Mouse (Mus musculus) embryonic facial prominence, embryonic 15.5 days (tissue): ENCODE measurements around the gene Zmynd8. TPM values are rescaled to one million over a fixed set of nuclear protein-coding genes. Genes with fewer than 3 reads are reported as not detected.
A peak's percentile ranks its signal among the peaks of the same experiment; 100 is the strongest.

Experiments used
- ATAC-seq: fragments of 200-750 bp; cut with Nextera tagmentation; 2 replicates; pipeline ENCODE4 v1.8.0; 2017; ENCODE audit warnings: low read depth, moderate TSS enrichment; ENCODE audit not compliant: insufficient number of reproducible peaks, low FRiP score, low TSS enrichment
- H3K27ac ChIP-seq: fragments of 300-500 bp; sonication (generic); replicated peaks from 2 replicates; pipeline ENCODE4 v1.5.1; 2015; ENCODE audit warnings: mild to moderate bottlenecking, inconsistent platforms
- H3K27me3 ChIP-seq: fragments of 300-500 bp; sonication (generic); 2 replicates; pipeline ENCODE4 v1.6.1; 2015; ENCODE audit warnings: inconsistent platforms
- H3K36me3 ChIP-seq: fragments of 300-500 bp; sonication (generic); 2 replicates; pipeline ENCODE4 v1.6.1; 2015; ENCODE audit warnings: mild to moderate bottlenecking, inconsistent platforms
- H3K4me1 ChIP-seq: fragments of 300-500 bp; sonication (generic); 2 replicates; pipeline ENCODE4 v1.6.1; 2015; ENCODE audit warnings: inconsistent platforms
- H3K4me2 ChIP-seq: fragments of 300-500 bp; sonication (generic); replicated peaks from 2 replicates; pipeline ENCODE4 v1.6.1; 2015; ENCODE audit warnings: mild to moderate bottlenecking, inconsistent platforms
- H3K4me3 ChIP-seq: fragments of 300-500 bp; sonication (generic); replicated peaks from 2 replicates; pipeline ENCODE4 v1.5.1; 2015; ENCODE audit warnings: mild to moderate bottlenecking, inconsistent platforms
- H3K9ac ChIP-seq: fragments of 300-500 bp; sonication (generic); 2 replicates; pipeline ENCODE4 v1.6.1; 2015; ENCODE audit warnings: inconsistent platforms
- H3K9me3 ChIP-seq: fragments of 300-500 bp; sonication (generic); replicated peaks from 2 replicates; pipeline ENCODE4 v1.6.1; 2016; ENCODE audit warnings: inconsistent platforms
- WGBS: fragments of 180-500 bp; shearing (Covaris S2); methylation state at CpG from one replicate; pipeline ENCODE4 v1.1.7; 2015; 5-methylcytosine and 5-hydroxymethylcytosine counted together
- polyA plus RNA-seq: library from polyadenylated mRNA; unstranded; fragments of >200 nt; fragmentation: Nextera tagmentation; extraction: Ambion mirVana; gene quantifications from 2 replicates; pipeline ENCODE4 v1.2.1, GENCODE M21; 2015

The Zmynd8 gene
- polyA plus RNA-seq, 1 experiment from 2014 or later: 50.9 TPM

DNA sequence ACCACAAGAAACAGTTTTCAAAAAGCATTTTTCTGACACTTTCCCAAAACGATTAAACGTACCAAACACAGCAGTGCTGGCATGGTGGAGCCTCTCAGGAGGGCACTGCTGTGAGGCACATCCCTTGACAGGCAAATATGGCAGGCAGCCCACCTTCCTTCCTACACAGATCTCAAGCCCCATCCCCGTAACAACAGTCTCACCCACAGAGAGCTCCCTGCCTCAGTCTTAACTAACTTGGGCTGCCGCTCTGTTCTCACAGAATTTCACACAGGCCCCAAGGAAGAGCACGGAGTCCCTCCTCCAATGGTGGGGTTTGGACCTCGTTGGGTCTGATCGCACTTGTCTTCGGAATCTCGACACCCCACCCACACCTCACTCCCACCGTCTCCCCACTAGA is 56.6 kb downstream of the Zmynd8 start:
- Histone ChIP-seq H3K36me3 (peaks cover 87% of the 10 kb centered on the region), H3K27me3 (no peaks in the 10 kb centered on the region), H3K4me2 (no peak overlapping the region), H3K9ac (no peak overlapping the region), H3K9me3 (no peaks in the 10 kb centered on the region), H3K4me1 (peaks cover 17% of the 10 kb centered on the region), H3K27ac (peak overlapping the region; percentile 51; the same call in 1 of the 2 replicates), H3K4me3 (no peak overlapping the region)
- 88% methylated on average over 10 of the region's 10 CpGs for WGBS
- no peak for ATAC-seq

DNA sequence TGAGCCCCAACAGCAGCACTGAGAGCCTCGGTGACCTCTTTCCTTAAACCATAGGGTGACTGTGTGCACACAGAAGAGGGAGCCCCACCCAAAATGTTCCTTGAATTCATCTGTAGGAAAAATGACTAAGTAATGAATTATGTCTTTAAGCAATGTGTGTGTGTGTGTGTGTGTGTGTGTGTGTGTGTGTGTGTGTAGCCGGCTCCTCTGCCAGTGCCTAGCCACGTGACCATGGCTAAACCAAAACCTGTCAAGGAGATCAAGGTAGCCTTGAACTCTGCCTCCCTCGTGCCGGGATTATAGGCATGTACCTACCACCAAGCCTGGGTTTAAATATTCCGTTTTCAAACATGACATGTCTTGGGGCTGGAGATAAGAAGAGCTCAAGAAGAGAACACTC is 57.0 kb downstream of the Zmynd8 start:
- no peaks in the 10 kb centered on the region for H3K9me3 ChIP-seq
- H3K36me3 ChIP-seq: peaks cover 87% of the 10 kb centered on the region
- no peaks in the 10 kb centered on the region for H3K27me3 ChIP-seq
- 62% methylated on average over 6 of the region's 6 CpGs for WGBS
- no peak overlapping the region for H3K4me3 ChIP-seq
- H3K27ac ChIP-seq: peak overlapping the region; percentile 60; the same call in 1 of the 2 replicates
- peaks cover 17% of the 10 kb centered on the region for H3K4me1 ChIP-seq
- no peak overlapping the region for H3K9ac ChIP-seq
- no peak for ATAC-seq
- no peak overlapping the region for H3K4me2 ChIP-seq

- no peak for ATAC-seq
- H3K27me3 ChIP-seq: no peaks in the 10 kb centered on the region
- no peaks in the 10 kb centered on the region for H3K9me3 ChIP-seq
- no peak overlapping the region for H3K4me3 ChIP-seq
- H3K27ac ChIP-seq: peak overlapping the region; percentile 60; the same call in 1 of the 2 replicates
- no peak overlapping the region for H3K9ac ChIP-seq
- WGBS: 66% methylated on average over 7 of the region's 7 CpGs
- peaks cover 88% of the 10 kb centered on the region for H3K36me3 ChIP-seq
- peaks cover 17% of the 10 kb centered on the region for H3K4me1 ChIP-seq
- H3K4me2 ChIP-seq: no peak overlapping the region
These were observed 58.0 kb downstream of the Zmynd8 start for GRCm38 (mm10) chr2:165840852-165841251.

DNA sequence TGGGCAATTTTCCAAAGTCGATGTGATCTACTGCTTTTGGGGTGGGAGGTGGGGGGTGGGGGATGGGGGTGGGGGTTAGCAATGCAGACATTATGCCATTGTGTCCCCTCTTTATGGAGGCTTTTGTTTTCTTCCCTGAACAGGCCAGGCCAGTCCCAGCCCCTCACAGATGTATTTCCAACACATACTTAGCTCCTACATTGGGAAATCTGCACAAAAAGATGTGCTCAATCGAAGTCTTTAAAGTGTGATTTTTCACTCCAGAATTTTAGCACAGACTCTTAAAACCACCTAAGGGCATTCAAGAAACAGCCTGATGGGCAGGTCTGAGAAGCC is 59.5 kb downstream of the Zmynd8 start:
- Histone ChIP-seq H3K9me3 (no peaks in the 10 kb centered on the region), H3K36me3 (peaks cover 87% of the 10 kb centered on the region), H3K27ac (no peak overlapping the region), H3K9ac (no peak overlapping the region), H3K27me3 (no peaks in the 10 kb centered on the region), H3K4me1 (peaks cover 17% of the 10 kb centered on the region), H3K4me2 (no peak overlapping the region), H3K4me3 (no peak overlapping the region)
- WGBS: 54% methylated on average over 2 of the region's 2 CpGs
- no peak for ATAC-seq

DNA sequence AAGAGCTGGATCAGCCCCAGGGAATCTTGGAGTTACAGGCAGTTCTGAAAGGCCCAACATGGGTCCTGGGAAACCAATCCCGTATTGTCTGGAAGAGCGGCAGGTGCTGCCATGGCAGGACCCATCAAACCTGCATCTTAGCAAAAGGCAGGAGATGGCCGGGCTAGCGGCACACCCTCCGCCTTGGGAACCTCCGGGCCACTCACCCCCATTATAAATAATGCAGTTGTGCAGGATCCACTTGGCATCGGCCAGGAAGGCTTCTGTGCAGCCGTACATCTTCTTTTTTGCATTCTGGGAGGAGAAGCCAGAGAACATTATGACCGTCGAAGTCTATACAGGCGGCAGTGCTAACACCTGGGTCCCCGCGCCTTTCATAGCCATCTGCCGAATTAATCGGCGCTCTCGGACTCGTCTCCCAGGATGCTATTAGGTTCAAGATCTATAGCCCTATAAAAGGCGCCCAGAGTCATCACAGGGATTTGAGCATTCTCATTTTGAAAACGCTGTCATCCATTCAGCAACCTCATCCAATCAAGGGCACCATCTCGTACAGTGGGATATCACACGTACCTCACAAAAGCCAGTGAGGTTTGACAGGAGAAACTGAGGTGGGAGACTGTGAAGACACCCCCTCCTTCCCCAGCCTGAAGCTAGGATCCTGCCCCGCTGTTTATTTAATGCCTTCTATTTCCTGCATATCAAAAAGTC is 60.1 kb downstream of the Zmynd8 start:
- Histone ChIP-seq H3K27me3 (no peaks in the 10 kb centered on the region), H3K4me3 (no peak overlapping the region), H3K4me2 (no peak overlapping the region), H3K9me3 (no peaks in the 10 kb centered on the region), H3K36me3 (peaks cover 87% of the 10 kb centered on the region), H3K9ac (no peak overlapping the region), H3K27ac (peak overlapping the region; percentile 41), H3K4me1 (peaks cover 21% of the 10 kb centered on the region)
- ATAC-seq: no peak
- WGBS: 82% methylated on average over 23 of the region's 23 CpGs

DNA sequence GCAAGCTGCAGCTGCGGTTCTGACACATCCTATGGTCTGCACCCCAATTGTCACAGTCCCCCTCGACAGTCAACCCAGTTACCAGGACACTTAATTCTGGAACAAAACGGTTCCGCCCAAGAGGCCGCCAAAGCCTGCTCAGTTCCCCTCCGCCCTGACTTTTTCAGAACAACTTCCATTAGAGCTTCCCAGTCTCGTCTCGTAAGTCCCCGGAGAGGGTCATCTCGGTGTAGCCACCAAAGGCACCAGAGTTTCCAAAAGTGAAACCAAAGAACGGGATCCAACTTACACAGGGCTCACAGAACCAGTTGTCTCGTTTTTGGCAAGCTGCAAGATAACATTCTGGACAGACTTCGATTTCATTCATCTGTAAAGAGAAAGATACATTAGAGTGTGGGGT is 64.2 kb downstream of the Zmynd8 start:
- no peaks in the 10 kb centered on the region for H3K9me3 ChIP-seq
- peaks cover 75% of the 10 kb centered on the region for H3K36me3 ChIP-seq
- no peak overlapping the region for H3K9ac ChIP-seq
- no peak for ATAC-seq
- no peaks in the 10 kb centered on the region for H3K27me3 ChIP-seq
- H3K27ac ChIP-seq: no peak overlapping the region
- H3K4me2 ChIP-seq: no peak overlapping the region
- peaks cover 45% of the 10 kb centered on the region for H3K4me1 ChIP-seq
- 85% methylated on average over 13 of the region's 13 CpGs for WGBS
- no peak overlapping the region for H3K4me3 ChIP-seq

- Histone ChIP-seq H3K27me3 (no peaks in the 10 kb centered on the region), H3K9me3 (no peaks in the 10 kb centered on the region), H3K27ac (peak overlapping the region; percentile 82), H3K9ac (no peak overlapping the region), H3K4me3 (no peak overlapping the region), H3K4me1 (peaks cover 53% of the 10 kb centered on the region), H3K4me2 (no peak overlapping the region), H3K36me3 (peaks cover 65% of the 10 kb centered on the region)
- ATAC-seq: 0 out of 2 replicates have a peak, but pooled peaks have one; percentile 25
- WGBS: 44% methylated on average over 9 of the region's 9 CpGs
These were observed 65.3 kb downstream of the Zmynd8 start for GRCm38 (mm10) chr2:165833468-165833867.

DNA sequence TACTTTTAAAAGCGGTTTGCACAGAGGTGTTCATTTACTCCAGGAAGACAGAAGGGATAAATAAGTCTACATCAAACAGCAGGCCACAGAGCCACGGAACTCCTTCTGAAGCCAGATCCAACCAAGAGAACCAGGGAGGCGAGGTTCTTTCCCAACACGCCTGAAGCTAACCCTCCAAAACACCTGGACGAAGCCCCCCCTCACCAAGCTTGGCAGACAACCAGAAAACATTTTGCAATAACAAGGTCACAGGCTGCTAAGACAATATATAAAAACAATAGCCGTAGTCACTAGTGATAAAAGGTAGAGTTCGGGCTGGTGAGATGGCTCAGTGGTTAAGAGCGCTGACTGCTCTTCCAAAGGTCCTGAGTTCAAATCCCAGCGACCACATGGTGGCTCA is 66.1 kb downstream of the Zmynd8 start:
- no peak overlapping the region for H3K9ac ChIP-seq
- H3K27me3 ChIP-seq: no peaks in the 10 kb centered on the region
- H3K4me3 ChIP-seq: no peak overlapping the region
- ATAC-seq: no peak
- H3K27ac ChIP-seq: peak overlapping the region; percentile 82
- H3K4me1 ChIP-seq: peaks cover 58% of the 10 kb centered on the region
- 65% methylated on average over 9 of the region's 9 CpGs for WGBS
- H3K4me2 ChIP-seq: no peak overlapping the region
- H3K9me3 ChIP-seq: no peaks in the 10 kb centered on the region
- H3K36me3 ChIP-seq: peaks cover 64% of the 10 kb centered on the region

DNA sequence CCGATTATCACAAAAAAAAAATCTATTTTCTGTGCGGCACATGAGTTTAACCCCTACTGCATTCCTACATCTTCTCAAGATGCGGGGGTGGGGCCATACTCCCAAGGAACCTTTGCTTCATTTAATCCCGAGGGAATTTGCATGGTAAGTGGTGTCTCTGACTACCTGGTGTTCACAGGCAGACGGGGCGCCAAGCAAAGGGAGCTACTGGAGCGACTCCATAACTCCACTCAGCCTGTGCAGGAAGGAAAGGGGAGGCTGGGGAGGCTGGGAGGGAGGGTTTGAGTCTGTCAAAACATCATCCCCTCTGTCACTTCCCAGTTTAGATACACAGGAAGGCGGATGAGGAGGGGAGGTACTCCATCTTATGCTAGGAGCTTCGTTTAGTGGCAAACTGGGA is 66.5 kb downstream of the Zmynd8 start:
- peaks cover 59% of the 10 kb centered on the region for H3K4me1 ChIP-seq
- ATAC-seq: no peak
- H3K27ac ChIP-seq: peak overlapping the region; percentile 82
- H3K4me3 ChIP-seq: no peak overlapping the region
- no peaks in the 10 kb centered on the region for H3K9me3 ChIP-seq
- H3K36me3 ChIP-seq: peaks cover 62% of the 10 kb centered on the region
- H3K9ac ChIP-seq: no peak overlapping the region
- 38% methylated on average over 9 of the region's 9 CpGs for WGBS
- no peak overlapping the region for H3K4me2 ChIP-seq
- H3K27me3 ChIP-seq: no peaks in the 10 kb centered on the region

GRCm38 (mm10) chr2:165831637-165832289 is 67.1 kb downstream of the Zmynd8 start:
- Histone ChIP-seq H3K4me1 (peaks cover 65% of the 10 kb centered on the region), H3K4me2 (no peak overlapping the region), H3K27ac (peak overlapping the region; percentile 82), H3K4me3 (no peak overlapping the region), H3K9me3 (no peaks in the 10 kb centered on the region), H3K27me3 (no peaks in the 10 kb centered on the region), H3K9ac (no peak overlapping the region), H3K36me3 (peaks cover 67% of the 10 kb centered on the region)
- WGBS: 43% methylated on average over 8 of the region's 8 CpGs
- ATAC-seq: peak; percentile 67

DNA sequence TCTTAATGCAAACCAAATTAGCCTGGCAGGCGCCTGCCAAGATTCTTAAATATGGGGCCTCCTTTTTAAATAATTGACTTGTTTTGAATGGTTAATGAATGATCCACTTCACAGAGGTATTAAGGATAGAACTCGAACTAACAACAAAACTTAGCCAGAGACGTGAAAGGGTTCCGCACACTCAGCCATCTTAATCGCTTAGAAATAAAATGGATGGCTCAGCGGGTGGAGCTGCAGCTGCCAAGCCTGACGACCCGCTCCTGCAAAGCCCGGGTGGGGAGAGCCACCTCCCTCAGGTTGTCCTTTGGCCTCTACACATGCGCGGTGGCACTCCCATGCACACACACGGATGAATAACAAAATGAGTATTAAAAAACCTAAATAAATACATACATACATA is 70.0 kb downstream of the Zmynd8 start:
- peak overlapping the region; percentile 78; the same call in 1 of the 2 replicates for H3K27ac ChIP-seq
- H3K4me2 ChIP-seq: no peak overlapping the region
- ATAC-seq: no peak
- WGBS: 68% methylated on average over 12 of the region's 12 CpGs
- peaks cover 74% of the 10 kb centered on the region for H3K4me1 ChIP-seq
- H3K4me3 ChIP-seq: no peak overlapping the region
- no peak overlapping the region for H3K9ac ChIP-seq
- H3K9me3 ChIP-seq: no peaks in the 10 kb centered on the region
- H3K27me3 ChIP-seq: no peaks in the 10 kb centered on the region
- peaks cover 60% of the 10 kb centered on the region for H3K36me3 ChIP-seq
